Mouse (Mus musculus) NIH3T3 (cell line): ENCODE measurements around the gene Myo1a.

Experiments
- DNase-seq: peaks from one replicate; pipeline ENCODE4 v3.0.0-alpha.2; 2012; ENCODE audit warnings: low read depth

Myo1a gene

DNA sequence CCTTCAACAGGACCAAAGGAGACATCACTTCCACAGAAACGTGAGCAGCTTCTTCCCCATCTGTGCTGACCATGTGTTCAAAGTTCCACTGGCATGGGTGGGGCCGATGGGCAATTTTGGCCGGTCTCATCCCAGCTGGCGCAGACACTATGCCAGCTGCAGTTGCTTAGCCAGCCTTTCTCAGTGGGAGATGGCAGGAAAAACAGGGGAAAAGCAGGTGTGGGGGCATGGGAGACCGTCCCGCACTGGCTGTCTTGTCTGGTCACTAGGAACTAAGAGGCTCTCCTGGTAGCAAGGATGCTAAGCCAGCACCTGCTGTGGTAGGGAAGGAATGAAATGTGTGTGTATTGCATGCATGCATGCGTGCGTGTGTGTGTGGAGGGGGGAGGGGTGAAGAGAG, 23.5 kb downstream of the Myo1a start:
- DNase-seq: no peak

DNA sequence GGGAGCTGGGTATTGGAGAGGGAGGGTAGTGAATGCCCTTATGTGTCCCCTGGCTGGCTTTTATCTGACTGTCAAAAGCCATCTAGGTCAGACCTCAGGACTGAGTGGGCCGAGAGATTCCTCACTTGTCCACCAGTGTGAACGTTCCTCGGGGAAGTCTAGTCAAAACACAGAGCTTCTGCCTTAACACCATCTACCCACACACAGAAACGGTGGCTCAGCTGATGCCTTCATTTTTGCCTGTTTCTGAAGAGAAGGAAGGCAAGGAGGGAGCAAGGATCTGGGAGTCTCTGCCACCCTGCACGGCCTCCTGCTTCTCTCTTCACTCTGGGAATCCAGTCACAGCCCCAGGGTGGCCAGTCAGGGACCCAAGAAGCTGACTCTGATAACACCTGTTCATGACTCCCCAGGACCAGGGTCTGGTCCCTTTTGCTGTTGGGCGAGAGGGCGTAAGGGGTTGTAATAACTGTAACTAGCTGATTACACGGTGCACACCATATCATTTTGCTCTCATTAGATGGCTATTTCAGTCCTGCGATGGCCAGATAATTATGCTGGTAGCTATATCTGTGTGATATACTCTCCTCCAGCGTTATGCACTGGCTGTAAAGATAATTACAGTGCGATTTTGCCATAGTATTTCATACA, 25.4 kb downstream of the Myo1a start:
- DNase-seq: no peak

DNA sequence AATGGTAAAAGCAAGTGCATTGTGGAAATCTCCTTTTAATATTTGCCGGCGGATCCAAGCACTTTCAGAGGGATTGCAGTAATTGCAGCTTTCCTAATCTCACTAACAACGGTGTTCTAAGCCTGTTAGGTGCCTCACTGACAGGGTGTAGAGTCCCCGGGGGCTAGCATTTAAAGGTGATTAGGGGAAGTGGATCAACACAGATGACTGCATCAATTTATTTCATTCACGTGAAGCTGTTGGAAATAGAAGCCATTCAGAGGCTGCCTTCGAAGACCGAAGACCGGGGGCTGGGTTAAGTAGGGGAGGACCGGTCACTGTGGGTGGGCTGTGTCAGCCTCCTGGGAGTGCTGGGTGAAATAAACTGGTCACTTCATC, 26.0 kb downstream of the Myo1a start:
- no peak for DNase-seq

DNA sequence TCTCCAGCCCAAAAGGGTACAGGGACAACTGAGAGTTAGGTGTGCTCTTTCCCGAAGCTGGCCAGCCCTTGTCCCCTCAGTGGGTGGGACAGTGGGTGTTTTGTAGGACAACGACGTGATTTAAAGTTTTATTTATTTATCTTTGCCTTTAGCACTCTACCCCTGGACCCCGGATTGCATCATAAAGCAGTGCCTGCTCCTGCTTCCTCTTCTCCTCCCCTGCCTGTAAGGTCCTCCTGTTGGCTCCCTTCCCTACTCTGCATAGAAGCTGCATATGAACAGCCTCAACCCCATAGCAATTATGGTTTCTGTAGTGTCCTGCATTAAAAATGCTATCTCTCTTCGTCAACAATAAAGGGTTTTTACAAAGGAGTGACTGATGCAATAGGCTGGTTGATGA, 26.4 kb downstream of the Myo1a start:
- DNase-seq: peak; percentile 19

DNA sequence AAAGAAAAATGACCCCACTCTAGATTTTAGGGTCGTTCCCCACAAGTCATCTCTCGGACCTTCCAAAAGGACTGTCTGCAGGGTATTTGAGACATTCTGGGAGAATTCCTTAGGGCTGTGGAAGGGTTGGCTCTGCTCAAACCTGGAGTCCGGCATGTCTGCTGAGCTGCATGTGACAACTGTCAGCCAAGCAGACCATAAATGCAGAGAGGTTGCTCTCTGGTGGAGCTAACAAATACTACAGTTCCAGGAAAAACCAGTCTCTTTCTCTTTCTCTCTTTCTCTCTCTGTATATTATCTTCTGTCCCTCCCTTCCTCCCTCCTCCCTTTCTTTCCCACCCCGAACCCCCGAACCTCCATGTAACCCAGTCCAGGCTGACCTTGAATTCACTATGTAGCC, 29.5 kb downstream of the Myo1a start:
- DNase-seq: peak; percentile 41

DNA sequence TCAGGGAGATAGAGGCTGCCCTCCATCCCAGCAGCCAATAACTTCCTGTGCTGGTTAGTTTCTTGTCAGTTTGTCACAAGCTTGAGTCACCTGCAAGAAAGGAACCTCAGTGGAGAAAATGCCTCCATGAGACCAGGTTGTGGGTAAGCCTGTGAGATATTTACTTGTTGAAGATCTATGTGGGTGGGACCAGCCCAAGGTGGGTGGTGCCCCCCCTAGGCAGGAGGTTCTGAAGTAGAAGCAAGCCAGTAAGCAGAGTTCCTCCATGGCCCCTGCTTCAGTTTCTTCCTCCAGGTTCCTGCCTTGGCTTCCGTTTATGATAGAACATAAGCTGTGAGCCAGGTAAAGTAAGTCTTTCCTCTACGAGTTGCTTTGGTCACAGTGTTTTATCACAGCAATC, 31.3 kb downstream of the Myo1a start:
- no peak for DNase-seq

DNA sequence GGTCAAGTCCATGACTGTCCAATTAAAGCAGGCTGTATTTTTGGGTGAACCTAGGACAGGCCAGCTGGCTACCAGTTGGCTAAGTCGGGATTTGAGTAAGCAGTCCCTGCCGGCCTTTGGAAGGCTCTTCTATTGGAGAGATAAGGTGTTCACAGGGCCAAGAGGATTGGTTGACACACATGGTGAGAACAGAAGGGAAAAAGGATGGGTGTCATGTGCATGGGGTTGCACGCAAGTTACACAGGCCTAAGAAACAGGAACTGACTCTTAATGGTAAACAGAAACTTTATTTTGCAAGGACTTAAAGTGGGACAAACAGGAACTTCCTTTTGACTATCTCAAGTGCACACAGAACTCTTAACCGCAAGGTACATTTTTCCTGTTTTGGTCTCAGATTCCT, 31.9 kb downstream of the Myo1a start:
- DNase-seq: no peak

DNA sequence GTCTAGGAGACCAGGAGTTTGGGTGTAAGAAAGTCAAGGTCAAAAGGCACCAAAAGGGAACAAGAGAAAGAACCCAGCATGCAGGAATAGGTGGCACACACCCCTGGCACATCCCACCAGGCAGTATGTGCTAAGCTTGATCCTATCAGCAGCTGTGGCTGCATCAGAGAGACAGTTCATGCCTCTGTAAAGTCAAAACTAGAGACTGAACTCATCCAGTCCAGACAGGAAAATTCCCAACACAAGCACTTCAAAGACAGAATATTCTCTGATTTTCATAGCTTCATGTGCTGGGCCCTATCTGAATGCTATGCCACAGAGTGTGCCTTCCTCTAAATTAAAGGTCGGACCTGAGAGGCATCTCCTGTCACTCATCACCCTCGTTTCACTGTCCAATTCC, 32.6 kb downstream of the Myo1a start:
- no peak for DNase-seq

DNA sequence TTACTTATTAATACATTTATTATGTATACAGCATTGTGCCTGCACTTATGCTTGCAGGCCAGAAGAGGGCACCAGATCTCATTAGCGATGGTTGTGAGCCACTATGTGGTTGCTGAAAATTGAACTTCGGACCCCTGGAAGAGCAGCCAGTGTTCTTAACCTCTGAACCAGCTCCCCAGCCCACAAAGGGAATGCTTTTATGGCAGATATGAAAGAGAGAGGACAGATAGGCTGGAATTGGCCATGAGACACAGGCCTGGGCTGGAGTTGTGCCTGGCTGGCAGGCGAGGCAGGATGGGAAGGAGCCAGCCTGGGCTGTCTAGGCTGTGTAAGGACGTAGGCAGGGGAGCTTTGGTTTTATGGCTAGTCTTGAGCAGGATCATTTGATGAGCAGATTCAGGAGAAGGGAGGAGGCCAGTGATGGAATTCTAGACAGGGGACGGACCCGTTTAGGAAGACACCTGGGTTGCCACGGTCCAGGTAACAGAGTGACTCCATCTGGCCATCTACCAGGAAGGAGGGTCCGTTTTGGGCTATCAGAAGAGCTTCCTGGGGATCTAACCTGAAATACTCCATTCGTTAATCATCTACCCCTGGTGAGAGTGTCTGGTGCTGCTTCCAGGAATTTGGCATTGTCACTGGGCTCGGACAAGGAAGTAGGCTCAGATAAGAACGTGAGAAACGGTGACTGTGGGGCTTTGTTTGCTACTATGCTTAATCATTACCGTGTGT, 33.3 kb downstream of the Myo1a start:
- DNase-seq: peak; percentile 58

DNA sequence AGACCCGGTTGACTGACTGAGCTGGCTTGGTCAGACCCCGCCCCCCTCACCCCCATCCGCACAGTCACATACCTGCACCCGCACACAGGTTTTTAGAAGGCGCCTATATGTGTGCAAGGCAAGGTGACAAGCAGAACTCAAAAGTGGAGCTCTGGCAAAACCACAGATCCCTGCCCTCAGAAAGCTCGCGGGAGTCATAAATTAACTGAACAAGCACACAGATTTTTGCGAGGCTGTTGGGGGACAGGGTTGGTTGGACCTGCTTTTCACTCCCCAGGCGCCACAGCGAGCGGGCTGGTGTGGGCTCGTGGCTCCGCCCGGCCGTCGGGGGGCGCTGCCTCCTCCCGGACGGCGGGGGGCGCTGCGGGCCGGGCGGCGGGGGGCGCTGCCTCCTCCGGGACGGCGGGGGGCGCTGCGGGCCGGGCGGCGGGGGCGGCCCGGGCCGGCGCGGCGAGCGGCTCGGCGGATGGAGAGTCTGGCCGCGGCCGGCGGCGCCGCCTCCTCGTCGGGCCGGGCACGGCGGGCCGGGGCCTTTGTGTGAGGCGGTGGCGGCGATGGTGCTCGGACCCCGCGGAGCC, 34.2 kb downstream of the Myo1a start, which contains the start of gene Zbtb39:
Zbtb39 (plus strand) TSS at position 456 of the 578 bp plus-strand sequence.
- peak; percentile 92 for DNase-seq

DNA sequence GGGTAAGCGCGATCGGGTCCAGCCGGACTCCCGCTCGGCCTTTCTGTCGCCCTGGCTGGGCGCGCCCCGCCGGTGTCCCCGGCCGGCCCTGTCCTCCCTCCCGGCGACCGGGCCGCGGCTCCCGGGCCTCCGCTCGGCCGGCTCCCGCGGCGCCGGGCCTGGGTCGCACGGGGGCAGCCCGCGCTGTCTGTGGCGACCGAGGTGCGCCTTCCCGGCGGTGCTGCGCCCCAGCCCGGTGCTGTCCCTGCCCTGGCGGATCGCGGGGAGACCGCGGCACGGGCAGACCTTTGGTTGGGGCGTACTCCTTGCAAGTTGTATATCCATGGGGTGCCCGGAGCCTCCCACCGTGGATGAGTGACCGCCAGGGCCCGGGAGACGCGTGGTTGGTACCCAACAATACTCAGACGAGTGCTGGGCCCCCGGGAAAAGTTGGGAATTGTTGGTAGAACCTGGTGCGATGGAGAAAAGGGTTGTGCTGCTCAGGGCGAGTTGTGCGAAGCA, 34.7 kb downstream of the Myo1a start:
- DNase-seq: peak; percentile 51

DNA sequence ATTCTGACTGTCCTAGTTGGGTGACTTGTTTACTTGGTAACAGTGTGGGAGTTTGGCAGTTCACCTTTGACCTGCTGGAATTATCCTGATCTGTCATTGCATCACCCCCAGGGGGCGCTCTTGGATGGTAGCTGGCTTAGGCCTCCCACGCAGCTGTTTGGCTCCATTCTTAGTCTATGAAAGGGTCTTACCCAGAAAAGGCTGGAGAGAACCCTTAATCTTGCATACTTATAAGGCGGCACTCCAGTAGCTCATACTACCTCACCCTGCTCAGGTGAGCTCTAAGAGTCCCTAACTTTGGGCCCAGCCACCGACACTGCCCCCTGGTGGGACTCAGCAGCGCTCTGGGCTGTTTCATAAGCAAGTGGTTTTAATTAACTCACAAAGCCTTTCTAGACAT, 39.7 kb downstream of the Myo1a start:
- peak; percentile 56 for DNase-seq

DNA sequence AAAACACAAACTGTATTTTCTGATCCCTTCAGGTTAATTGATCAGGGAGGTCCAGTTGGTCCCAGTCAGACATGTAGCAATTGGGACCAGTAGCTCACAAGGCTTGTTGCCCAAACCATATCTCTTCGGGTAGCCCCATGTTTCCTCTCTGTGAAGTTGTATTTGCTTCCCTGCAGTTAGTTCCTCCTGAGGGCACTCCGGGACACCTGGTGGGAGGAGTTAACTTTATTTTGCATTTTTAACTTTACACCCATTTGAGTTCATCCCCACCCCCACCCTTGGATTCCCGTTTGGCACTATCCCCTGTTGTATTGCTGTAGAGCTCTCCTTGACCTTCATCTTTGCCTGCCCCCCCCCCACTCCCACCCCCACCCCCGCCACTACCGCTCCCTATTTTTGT, 40.9 kb downstream of the Myo1a start:
- no peak for DNase-seq

DNA sequence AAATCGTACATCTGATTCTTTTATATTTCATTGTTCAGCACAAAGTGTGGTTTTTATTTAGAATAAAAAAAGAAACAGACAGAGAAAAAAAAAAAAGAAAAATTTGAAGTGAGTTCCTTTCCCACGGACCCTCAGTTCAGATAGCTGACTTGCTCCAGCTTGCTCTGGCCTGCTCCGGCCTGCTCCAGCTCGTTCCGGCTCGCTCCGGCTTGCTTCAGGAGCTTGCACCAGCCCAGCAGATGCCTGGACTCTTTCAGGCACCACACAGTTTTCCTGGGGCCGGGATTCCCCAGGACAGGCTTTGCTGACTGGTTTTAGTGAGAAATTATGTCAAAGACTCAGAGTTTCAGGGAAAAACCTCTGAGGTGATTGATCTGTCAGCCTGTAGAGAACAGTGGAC, 42.3 kb downstream of the Myo1a start:
- DNase-seq: no peak

DNA sequence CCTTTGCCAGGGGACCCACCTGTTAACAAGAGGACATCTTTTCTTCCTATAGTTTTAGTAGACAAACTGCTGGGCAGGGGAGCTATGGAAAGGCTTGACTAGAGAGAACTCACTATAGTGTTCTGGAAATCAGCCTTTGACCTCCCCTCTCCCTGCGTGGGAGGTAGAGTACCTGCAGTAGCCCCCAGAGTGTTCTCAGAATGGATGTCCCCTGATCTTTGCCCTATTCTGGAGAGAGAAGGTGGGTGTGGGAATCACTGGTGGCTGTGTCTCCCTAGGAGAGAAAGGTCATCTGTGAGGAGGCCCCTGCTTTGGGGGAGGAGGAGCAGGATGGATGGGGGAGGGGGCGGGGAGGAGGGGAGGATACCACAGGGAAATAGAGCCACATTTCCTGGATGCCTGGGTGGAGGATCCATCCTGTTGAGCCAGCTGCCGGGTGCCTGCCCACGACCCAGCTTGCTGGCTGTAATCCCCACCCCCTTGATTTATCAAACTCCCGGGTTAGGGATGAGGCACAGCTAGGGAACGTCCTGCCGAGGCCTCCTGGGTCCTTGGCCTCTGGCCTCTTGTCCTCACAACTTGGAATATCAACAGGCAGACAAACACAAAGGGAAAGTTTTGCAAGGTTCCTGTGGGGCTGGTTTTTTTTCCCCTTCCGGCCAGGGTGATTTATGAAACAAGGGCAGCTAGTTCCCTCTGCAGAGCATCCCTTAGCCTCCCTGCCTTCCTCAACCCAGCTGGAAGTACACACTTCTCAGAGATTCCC, 44.1 kb downstream of the Myo1a start:
- no peak for DNase-seq

DNA sequence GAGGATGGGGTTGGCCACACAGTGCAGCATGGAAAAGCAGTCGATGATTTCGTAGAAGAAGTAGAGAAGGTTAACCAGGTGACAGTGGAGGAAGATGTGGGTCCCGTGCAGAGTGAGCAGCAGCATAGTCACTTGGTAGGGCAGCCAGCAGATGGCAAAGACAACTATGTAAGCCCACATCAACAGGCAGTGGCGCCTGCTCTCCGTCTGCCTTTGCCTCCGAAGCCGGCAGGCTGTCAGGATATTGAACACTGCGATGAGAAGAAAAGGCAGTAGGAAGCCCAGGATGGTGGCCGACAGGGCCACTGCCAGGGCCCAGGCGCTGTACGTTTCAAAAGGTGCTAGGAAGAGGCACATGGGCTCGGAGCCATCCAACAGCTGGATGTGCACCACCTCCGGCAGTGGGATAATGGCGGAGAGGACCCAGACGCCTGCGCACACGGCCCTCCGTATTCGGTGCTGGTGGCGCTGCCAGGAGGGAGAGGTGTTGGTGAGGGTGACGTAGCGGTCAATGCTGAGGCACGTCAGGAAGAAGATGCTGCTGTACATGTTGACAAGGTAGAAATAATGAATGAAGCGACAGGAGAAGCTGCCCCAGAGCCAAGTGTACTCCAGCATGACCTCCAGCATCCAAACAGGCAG, 45.3 kb downstream of the Myo1a start:
- no peak for DNase-seq

DNA sequence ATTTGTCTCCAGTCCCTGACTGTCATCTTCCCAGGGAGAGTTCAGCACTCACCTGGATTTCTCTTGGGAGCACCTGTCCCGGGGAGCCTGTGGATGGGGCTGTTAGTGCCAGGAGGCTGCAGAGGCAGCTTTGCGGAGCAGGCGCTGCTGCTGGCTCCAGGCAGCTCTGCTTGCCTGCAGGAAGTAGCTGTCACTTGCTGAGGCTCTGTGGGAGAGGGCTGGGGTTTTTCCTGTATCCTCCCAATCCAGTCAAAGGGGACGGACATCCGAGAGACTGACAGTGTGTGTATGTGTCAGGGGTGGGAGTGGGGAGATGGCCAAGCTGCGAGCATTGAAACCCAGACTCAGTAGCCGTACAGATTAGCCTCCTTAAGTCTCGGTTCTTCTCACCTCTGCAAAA, 46.6 kb downstream of the Myo1a start, which contains the start of gene Gpr182:
Gpr182 (minus strand) TSS at position 185 of the 400 bp plus-strand sequence.
- no peak for DNase-seq

DNA sequence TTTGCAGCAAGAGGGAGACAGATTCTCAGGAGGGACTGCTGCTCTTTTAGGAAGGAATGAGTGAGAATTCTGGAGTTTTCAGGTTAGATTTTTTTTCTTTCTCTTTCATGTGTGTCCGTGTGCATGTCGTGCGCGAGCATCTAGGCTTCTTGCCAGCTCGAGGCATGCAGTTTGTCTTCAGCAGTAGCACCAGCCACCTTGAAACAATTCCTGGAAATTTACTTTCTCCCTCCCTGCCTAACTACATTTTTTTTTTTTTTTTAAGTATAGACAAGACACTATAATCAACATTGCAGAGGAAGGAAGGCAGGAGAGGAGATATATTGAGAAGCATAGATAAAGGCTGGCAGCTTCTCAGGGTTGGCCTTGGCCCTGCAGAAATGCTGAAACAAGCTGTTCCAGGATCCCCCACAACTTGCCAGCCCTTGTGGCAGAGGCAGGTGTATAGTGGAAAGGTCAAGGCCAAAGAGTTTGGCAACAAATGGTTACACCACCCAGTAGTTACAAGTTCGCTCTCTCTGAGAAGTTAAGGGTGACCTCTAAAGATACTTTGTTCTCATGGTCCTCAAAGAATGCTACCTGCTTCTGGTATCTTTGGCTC, 49.7 kb downstream of the Myo1a start:
- DNase-seq: no peak

DNA sequence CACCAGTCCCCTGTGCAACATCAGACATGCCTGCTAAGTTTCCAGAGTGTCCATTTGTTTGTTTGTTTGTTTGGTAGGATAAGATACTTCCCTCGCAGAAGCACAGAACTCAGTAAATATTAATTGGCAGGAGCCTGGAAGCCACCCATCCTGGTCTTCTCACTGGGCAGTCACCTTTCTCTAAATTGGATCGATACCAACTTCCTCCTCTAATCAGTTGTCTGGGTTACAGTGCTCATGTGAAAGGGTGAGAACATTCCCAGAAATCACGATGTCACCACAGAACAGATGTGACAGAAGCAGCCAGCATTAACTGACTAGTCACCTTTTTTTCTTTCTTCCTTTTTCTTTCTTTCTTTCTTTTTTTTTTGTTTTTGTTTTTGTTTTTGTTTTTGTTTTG, 50.3 kb downstream of the Myo1a start:
- no peak for DNase-seq

DNA sequence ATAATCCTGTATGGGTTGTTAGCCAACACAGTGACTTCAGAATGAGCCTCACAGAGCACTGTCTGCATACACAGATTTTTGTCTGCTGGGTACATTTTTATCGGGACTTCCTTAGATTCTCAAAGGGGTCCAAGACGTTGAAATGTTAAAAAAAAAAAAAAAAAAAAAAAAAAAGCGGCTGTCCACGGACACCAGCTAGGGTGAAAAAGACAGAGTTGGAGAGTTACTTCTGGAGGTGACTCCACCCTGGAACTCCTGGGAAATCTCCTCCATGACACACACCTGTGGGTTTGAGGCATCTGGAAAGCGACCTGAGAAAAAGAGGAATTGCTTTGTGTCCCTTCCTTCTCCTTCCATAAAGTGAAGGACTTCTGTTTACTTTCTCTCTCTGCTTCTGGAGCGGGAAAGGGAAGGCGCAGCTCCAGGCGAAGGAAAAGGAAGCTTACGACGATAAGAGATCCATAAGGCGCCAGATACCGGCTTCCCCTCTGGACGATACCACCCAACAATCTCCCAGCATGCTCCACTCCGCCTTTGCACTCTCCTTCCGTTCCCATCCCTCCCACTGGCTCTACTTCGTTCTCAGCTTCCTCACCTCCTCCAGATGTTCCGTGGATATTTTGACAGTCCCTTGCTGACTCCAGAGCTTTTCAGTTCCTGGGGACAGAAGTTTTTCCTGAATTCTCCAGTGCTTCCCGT, 50.9 kb downstream of the Myo1a start:
- no peak for DNase-seq
